Mouse (Mus musculus) liver, adult (tissue): ENCODE data around the gene Erich6.

ENCODE experiments used
- GATA4 ChIP-seq: IDR thresholded peaks from 2 replicates; pipeline ENCODE4 v1.6.1; 2014; ENCODE audit warnings: mild to moderate bottlenecking, low read length; ENCODE audit not compliant: insufficient replicate concordance

Erich6 gene

GRCm38 (mm10) chr3:58663970-58664369 is 27.0 kb upstream of the Erich6 start:
- TF ChIP-seq GATA4: peak; percentile 85; the same call in 1 of the 2 replicates

- TF ChIP-seq GATA4: no peak
Measured at GRCm38 (mm10) chr3:58660636-58661035, 23.6 kb upstream of the Erich6 start.

GRCm38 (mm10) chr3:58657356-58657755 is 20.3 kb upstream of the Erich6 start:
- no peak for TF ChIP-seq GATA4

- no peak for TF ChIP-seq GATA4
Measured at GRCm38 (mm10) chr3:58655362-58656130, 18.5 kb upstream of the Erich6 start.

- TF ChIP-seq GATA4: no peak
Measured at GRCm38 (mm10) chr3:58653907-58654306, 16.9 kb upstream of the Erich6 start.

- TF ChIP-seq GATA4: no peak
Measured at GRCm38 (mm10) chr3:58650328-58650727, 13.3 kb upstream of the Erich6 start.

GRCm38 (mm10) chr3:58647179-58647578 is 10.2 kb upstream of the Erich6 start:
- no peak for TF ChIP-seq GATA4

- TF ChIP-seq GATA4: no peak
Measured at GRCm38 (mm10) chr3:58646180-58646579, 9.2 kb upstream of the Erich6 start.

GRCm38 (mm10) chr3:58631693-58632092 is 5.3 kb downstream of the Erich6 start:
- TF ChIP-seq GATA4: no peak

GRCm38 (mm10) chr3:58624981-58625380 is 12.0 kb downstream of the Erich6 start:
- no peak for TF ChIP-seq GATA4

GRCm38 (mm10) chr3:58622665-58623394 is 14.2 kb downstream of the Erich6 start:
- no peak for TF ChIP-seq GATA4

GRCm38 (mm10) chr3:58621066-58621465 is 15.9 kb downstream of the Erich6 start:
- no peak for TF ChIP-seq GATA4

GRCm38 (mm10) chr3:58609985-58610384 is 27.0 kb downstream of the Erich6 start:
- TF ChIP-seq GATA4: no peak

GRCm38 (mm10) chr3:58608506-58608905 is 28.5 kb downstream of the Erich6 start:
- no peak for TF ChIP-seq GATA4

GRCm38 (mm10) chr3:58593623-58594022 is 43.4 kb downstream of the Erich6 start:
- 0 out of 2 replicates have a peak, but pooled peaks have one; percentile 10 for TF ChIP-seq GATA4

- TF ChIP-seq GATA4: peak; percentile 28; the same call in 1 of the 2 replicates
Measured at GRCm38 (mm10) chr3:58582788-58583426, 54.1 kb downstream of the Erich6 start.

- TF ChIP-seq GATA4: no peak
Measured at GRCm38 (mm10) chr3:58582297-58582696, 54.7 kb downstream of the Erich6 start.
